Mouse (Mus musculus): ENCODE results near the gene Msantd3.

DNA sequence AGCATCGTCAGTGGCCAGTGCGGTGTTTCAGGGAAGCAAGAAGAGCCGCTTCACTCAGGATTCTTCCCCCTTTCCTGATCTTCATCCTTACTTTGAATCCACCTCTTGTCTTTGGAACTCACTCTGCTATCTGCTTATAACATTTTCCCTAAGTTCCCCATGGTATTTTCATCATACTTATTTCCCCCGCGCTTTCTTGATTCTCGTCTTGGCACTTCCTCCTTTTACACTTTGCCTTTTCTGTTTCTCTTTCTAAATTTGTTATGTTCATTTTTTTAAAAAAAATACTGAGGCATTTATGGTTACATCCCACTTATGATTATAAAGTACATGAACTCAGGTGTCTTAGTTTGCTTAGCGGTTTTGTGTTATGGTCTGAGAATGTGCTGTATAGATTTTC lies 53.1 kb downstream of the Msantd3 start:
- TF ChIP-seq CTCF (IDR thresholded peaks at IDR 0.05; ENCODE audit: control insufficient read depth, insufficient read depth, insufficient read length) (no peak), MAX (IDR thresholded peaks at IDR 0.05) (no peak), FOSL1 (IDR thresholded peaks at IDR 0.05; ENCODE audit: insufficient read depth, low read length, poor library complexity, severe bottlenecking) (no peak), MYOG (IDR thresholded peaks at IDR 0.05; ENCODE audit: control insufficient read depth, extremely low read depth, insufficient read length) (no peak)
